Mouse (Mus musculus): Measurements from ENCODE around the gene Fem1b.
"Not testable (repeated sequence)": the region's sequence is repeated elsewhere in the genome, so short reads cannot be mapped to it uniquely, and the experiment has no call there.

Gene Fem1b

GRCm38 (mm10) chr9:62826456-62826855, 14.7 kb upstream of the Fem1b start:
- DNase-seq, result no peak

- no peak for DNase-seq
Measured at GRCm38 (mm10) chr9:62825791-62826393, 14.2 kb upstream of the Fem1b start.

DNA sequence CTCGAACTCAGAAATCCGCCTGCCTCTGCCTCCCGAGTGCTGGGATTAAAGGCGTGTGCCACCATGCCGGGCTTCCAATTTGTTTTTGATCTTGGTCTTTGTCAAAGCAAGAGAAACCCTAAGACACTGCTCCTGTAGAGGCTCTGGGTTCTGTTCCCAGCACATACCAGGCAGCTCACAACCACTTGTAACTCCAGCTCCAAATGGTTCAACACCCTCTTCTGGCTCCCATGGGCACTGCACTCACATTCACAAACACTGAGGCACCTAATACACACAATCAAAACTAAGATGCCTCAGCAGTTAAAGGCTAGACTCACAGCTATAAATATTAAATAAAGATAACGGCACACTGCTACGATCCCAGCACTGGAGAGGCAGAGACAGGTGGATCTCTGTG, 10.1 kb upstream of the Fem1b start:
- DNase-seq, result no peak

GRCm38 (mm10) chr9:62820829-62821228, 9.1 kb upstream of the Fem1b start:
- no peak for DNase-seq

DNA sequence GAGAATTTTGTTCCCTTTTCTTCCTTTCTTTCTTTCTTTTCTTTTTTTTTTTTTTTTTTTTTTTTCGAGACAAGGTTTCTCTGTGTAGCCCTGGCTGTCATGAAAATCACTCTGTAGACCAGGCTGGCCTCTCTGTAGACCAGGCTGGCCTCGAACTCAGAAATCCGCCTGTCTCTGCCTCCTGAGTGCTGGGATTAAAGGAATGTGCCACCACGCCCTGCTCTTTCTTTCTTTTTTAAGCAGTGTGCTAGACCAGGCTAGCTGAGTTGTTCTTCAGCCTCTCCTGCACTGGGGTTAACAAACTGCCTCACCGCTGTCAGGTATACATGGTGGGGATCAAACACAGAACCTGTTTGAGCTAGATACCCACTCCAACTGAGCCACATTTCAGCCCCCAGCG, 8.2 kb upstream of the Fem1b start:
- not testable (repeated sequence) for DNase-seq

DNA sequence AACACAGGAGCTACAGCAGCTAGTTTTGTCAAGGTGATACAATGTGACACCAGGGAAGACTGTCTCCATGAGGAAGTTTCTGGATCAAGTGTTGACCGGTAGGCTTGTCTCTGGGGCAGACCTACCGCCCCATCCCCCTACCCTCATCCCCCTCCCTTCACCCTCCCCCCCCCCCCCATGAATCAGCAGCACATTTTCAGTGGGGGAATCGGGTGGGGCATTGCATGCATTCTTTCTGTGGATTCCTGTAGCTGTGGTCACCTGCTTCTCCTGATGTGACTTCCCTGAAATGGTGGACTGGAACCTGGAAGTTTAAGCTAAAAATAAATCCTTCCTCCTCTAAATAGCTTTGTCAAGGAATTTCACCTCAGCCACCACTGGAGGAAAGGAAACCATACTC, 7.8 kb upstream of the Fem1b start:
- DNase-seq, result no peak

GRCm38 (mm10) chr9:62817828-62818614, 6.3 kb upstream of the Fem1b start:
- DNase-seq, result peak in 1 of 2 experiments; percentile 58

DNA sequence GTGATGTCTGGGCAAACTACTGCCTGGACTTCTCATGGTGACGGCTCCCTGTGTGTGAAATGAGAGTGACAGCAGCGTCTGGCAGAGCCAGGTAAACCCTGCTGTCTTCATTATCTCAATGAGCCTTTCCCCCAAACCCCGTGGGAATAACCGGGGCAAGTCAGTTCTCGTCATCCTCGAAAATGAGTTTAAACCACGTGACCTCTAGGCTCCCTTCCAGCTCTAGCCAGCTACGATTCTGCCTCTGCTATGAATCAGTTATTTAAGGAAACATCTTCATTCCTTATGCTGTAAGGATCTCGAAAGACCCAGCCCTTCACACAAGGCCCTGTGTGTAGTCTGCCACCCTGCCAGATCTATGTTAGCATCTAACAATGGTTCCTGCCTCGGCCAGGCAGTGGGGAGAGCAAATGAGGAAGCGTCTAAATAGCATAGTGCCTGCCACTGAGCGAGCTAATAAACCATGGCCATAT, 5.4 kb upstream of the Fem1b start:
- DNase-seq, result peak in 1 of 2 experiments; percentile 23

DNA sequence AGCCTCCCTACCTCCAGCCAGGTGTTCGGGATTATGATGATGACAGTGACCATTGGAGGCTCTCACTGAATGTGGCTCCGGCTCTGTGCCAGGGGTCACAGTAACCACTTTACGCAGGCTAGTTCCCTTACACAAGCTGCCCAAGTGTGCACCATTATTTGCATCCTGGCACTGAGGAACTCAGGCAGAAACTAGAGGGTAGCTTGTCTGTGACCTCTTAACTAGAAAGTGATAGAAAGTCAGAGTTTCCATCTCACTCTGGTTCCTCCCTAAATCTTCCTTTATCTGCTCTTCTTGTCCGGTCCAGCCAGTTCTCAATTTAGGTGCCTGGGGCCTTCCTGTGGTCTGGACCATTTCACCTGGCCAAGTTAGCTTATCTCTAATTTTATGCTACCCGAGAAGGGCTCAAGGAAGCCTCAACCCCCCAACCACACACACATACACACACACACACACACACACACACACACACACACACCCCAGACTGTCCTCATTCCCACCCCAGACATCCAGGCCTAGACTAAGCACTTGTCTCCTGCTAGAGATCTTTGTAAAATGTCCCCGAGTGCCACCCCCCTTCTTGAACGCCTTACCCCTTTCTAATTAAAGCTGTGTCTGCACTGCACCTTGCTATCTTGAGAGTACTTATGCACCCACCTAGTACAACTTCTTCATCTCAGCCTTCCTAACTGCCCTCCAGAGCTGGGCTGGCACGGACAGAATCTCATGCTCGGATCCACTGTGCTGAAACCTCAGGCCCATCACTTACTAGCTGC, 4.8 kb upstream of the Fem1b start:
- DNase-seq, result no peak

- DNase-seq, result no peak
Measured at GRCm38 (mm10) chr9:62814751-62815150, 3.0 kb upstream of the Fem1b start.

- no peak for DNase-seq
Measured at GRCm38 (mm10) chr9:62812216-62813049, 699 bp upstream of the Fem1b start.

DNA sequence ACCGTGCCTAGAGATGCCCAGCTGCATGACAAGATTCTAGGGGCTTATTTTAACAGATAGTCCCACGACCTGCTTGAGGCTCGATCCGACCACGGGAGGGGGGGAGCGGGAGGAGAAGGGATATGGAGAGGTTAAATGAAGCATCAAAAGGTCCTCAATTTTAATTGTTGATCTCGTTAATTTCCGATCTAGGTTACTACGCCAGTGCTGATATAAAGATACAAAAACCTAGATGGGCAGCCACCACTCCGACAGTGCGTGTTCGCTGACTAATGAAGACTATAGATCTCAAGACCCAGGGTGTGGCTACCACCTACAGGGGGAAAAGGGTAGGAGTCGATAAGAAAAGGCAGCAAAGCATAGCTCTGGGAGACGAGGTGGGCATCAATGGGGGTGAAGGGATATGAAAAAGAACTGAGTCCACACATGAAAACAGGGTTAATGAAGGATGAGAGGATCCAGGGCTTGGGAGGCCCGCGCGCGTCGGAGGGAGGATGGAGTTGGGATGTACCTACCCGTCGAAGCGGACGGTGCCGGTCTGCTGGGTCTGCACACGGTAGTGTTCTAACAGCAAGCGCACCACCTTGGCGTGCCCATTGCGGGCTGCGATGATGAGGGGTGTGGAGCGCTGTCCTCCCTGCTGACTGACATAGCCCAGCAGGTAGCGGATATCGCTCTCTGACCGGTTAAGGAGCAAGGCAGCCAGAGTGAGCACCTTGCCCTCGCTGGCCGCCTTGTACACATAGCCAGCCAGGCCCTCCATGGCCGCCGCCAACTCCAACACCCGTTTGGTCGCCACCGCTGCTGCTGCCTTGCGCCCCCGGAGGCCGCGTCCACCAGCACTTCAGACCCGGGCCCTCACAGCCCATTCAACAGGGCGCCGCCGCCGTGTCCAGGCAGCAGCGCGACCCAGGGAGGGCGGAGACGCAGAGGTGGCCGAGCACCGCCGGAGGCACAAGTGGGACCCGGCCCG, 905 bp downstream of the Fem1b start:
- DNase-seq, result no peak

- DNase-seq, result no peak
Measured at GRCm38 (mm10) chr9:62810095-62810494, 1.6 kb downstream of the Fem1b start.

DNA sequence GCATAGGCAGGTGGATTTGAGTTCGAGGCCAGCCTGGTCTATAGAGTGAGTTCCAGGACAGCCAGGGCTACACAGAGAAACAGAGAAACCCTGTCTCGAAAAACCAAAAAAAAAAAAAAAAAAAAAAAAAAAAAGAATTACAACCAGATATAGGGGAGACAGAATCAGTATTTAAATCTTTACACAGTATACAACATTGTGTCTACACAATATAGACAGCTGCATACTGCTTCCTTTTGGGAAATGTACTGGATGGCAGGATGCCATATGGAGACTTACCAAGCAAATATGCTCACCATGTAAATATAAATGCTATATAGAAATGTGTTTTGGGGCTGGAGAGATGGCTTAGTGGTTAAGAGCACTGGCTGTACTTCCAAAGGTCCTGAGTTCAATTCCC, 12.5 kb downstream of the Fem1b start:
- DNase-seq, result not testable (repeated sequence)

DNA sequence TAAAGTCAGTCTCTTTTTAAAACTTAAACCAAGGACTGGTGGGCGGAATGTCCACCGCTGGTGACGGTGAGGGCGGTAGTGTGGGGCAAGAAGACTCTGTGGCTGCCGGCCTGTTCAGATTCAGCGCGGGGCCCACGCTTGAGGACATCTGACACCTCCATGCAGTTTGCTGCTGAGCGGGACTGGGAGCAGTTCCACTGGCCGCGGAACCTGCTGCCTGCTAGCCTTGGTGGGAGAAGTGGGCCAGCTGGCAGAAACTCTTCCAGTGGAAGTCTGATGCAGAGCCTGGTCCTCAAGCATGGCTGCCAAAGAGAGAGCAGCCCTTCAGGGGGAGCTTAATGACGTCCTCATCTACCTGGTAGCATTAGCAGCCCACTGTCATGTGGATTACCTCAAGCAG, 21.9 kb downstream of the Fem1b start:
- no peak for DNase-seq

GRCm38 (mm10) chr9:62786721-62787120, 25.0 kb downstream of the Fem1b start:
- DNase-seq, result no peak

DNA sequence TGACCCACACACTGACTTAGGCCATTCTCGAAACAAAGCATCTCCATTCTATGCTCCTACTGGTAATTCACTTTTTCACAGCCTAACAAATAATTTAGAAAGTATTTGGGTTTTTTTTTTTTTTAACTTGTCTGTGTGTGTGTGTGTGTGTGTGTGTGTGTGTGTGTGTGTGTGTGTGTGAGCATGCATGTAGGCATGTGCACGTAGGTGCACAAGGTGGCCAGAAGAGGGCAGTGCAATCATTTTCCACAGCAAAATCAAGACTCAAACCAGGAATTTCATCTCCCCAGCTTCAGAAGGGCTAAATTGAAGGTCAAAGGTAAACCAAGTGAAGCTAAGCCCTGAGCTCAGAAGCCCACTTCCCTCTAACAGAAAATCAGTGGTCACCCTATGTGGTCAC, 27.5 kb downstream of the Fem1b start:
- peak in 1 of 2 experiments; percentile 21 for DNase-seq

GRCm38 (mm10) chr9:62782976-62783781, 28.6 kb downstream of the Fem1b start:
- DNase-seq, result peak in 1 of 2 experiments; percentile 43

- DNase-seq, result peak; percentile 30 to 42
Measured at GRCm38 (mm10) chr9:62781965-62782364, 29.8 kb downstream of the Fem1b start.

- no peak for DNase-seq
Measured at GRCm38 (mm10) chr9:62778721-62779120, 33.0 kb downstream of the Fem1b start.

All from kidney, postnatal 36 days (tissue).